Mouse (Mus musculus) heart, postnatal 0 days (tissue): Measurements from ENCODE around the gene 5830473C10Rik. TPM values are rescaled to one million over a fixed set of nuclear protein-coding genes. Genes with fewer than 3 reads are reported as not detected.

Experiments used
- ATAC-seq: fragments of 200-750 bp; cut with Nextera tagmentation; 2 replicates; pipeline ENCODE4 v1.8.0; 2017; ENCODE audit warnings: low read depth, moderate number of reproducible peaks, moderate library complexity; ENCODE audit not compliant: insufficient read depth
- DNase-seq: peaks from one replicate; pipeline ENCODE4 v3.0.0-alpha.2; 2016; ENCODE audit warnings: low spot score
- H3K27ac ChIP-seq: fragments of 300-500 bp; sonication (generic); 2 replicates; pipeline ENCODE4 v1.5.1; 2014; ENCODE audit warnings: low read depth, mild to moderate bottlenecking
- H3K27me3 ChIP-seq: fragments of 300-500 bp; sonication (generic); 2 replicates; pipeline ENCODE4 v1.6.1; 2014; ENCODE audit warnings: low read length, mixed read lengths; ENCODE audit not compliant: control insufficient read depth, insufficient read depth
- H3K36me3 ChIP-seq: fragments of 300-500 bp; sonication (generic); replicated peaks from 2 replicates; pipeline ENCODE4 v1.6.1; 2014; ENCODE audit warnings: low read length, mixed read lengths; ENCODE audit not compliant: control insufficient read depth, insufficient read depth
- H3K4me1 ChIP-seq: fragments of 300-500 bp; sonication (generic); 2 replicates; pipeline ENCODE4 v1.6.1; 2014; ENCODE audit warnings: antibody characterized with exemption; ENCODE audit not compliant: control insufficient read depth, insufficient read depth
- H3K4me2 ChIP-seq: fragments of 300-500 bp; sonication (generic); 2 replicates; pipeline ENCODE4 v1.6.1; 2014; ENCODE audit warnings: low read depth, mild to moderate bottlenecking, low read length, moderate library complexity
- H3K4me3 ChIP-seq: fragments of 300-500 bp; sonication (generic); 2 replicates; pipeline ENCODE4 v1.5.1; 2014; ENCODE audit warnings: low read depth, low read length
- H3K9ac ChIP-seq: fragments of 300-500 bp; sonication (generic); replicated peaks from 2 replicates; pipeline ENCODE4 v1.6.1; 2014; ENCODE audit warnings: low read depth, low read length, mixed read lengths
- H3K9me3 ChIP-seq: fragments of 300-500 bp; sonication (generic); replicated peaks from 2 replicates; pipeline ENCODE4 v1.6.1; 2016; ENCODE audit warnings: low read length; ENCODE audit not compliant: control insufficient read depth
- CTCF ChIP-seq: IDR thresholded peaks from 2 replicates; pipeline ENCODE4 v1.5.1; 2016; ENCODE audit warnings: antibody characterized with exemption, control low read depth, low read depth
- EP300 ChIP-seq: IDR thresholded peaks from 2 replicates; pipeline ENCODE4 v1.6.1; 2016; ENCODE audit warnings: antibody characterized with exemption, low read depth
- WGBS: fragments of 180-500 bp; shearing (Covaris S2); extraction: QIAGEN DNeasy Blood & Tissue Kit; methylation state at CpG from one replicate; pipeline ENCODE4 v1.1.7; 2014; 5-methylcytosine and 5-hydroxymethylcytosine counted together
- polyA plus RNA-seq: library from polyadenylated mRNA; unstranded; fragments of >200 nt; fragmentation: Nextera tagmentation; extraction: Ambion mirVana; gene quantifications from 2 replicates; pipeline ENCODE4 v1.2.1, GENCODE M21; 2015
- total RNA-seq: library from RNA; depleted of rRNA; stranded (reverse); fragments of >200 nt; gene quantifications from 2 replicates; pipeline ENCODE4 v1.2.3, GENCODE M21; 2014; ENCODE audit warnings: low replicate concordance; rRNA removed

Gene 5830473C10Rik
- total and polyA plus RNA-seq, 2 experiments from 2014 or later, result not detected

GRCm38 (mm10) chr5:90645579-90645978, 84.7 kb downstream of the 5830473C10Rik start:
- Histone ChIP-seq H3K4me1 (peaks cover 7% of the 10 kb centered on the region), H3K4me2 (no peak overlapping the region), H3K9ac (no peak overlapping the region), H3K36me3 (no peaks in the 10 kb centered on the region), H3K4me3 (no peak overlapping the region), H3K9me3 (no peaks in the 10 kb centered on the region), H3K27me3 (0 out of 2 replicates have a peak, but pooled peaks cover under 1% of the 10 kb centered on the region), H3K27ac (no peak overlapping the region)
- no peak for TF ChIP-seq CTCF
- TF ChIP-seq EP300, result no peak
- DNase-seq, result no peak
- no peak for ATAC-seq
- WGBS, result 68% methylated on average over 3 of the region's 3 CpGs

GRCm38 (mm10) chr5:90646398-90646797, 85.5 kb downstream of the 5830473C10Rik start:
- H3K4me2 ChIP-seq, result no peak overlapping the region
- H3K4me3 ChIP-seq, result no peak overlapping the region
- H3K36me3 ChIP-seq, result no peaks in the 10 kb centered on the region
- DNase-seq, result no peak
- TF ChIP-seq CTCF (no peak), EP300 (no peak)
- no peaks in the 10 kb centered on the region for H3K27me3 ChIP-seq
- 84% methylated on average over 5 of the region's 5 CpGs for WGBS
- H3K9me3 ChIP-seq, result no peaks in the 10 kb centered on the region
- ATAC-seq, result no peak
- no peaks in the 10 kb centered on the region for H3K4me1 ChIP-seq
- no peak overlapping the region for H3K9ac ChIP-seq
- no peak overlapping the region for H3K27ac ChIP-seq

Other genes starting within 250 kb of the 5830473C10Rik start
- 45.0 and 49.0 TPM in 2 replicates for gene Ankrd17, start 194.5 kb upstream of the 5830473C10Rik start, total RNA-seq
- 12.5 and 13.0 TPM in 2 replicates for gene Ankrd17, start 194.5 kb upstream of the 5830473C10Rik start, polyA plus RNA-seq
- gene Gm9958, start 193.9 kb upstream of the 5830473C10Rik start, total RNA-seq, result 0.34 TPM in 1 of 2 replicates, not detected in the other
- 3.2 and 3.4 TPM in 2 replicates for gene Gm9958, start 193.9 kb upstream of the 5830473C10Rik start, polyA plus RNA-seq
- gene Alb, start 100.2 kb upstream of the 5830473C10Rik start, total RNA-seq, result 31.3 and 32.2 TPM in 2 replicates
- 0.40 and 1.2 TPM in 2 replicates for gene Alb, start 100.2 kb upstream of the 5830473C10Rik start, polyA plus RNA-seq
- 6.1 and 6.4 TPM in 2 replicates for gene Afp, start 70.4 kb upstream of the 5830473C10Rik start, total RNA-seq
- gene Afp, start 70.4 kb upstream of the 5830473C10Rik start, polyA plus RNA-seq, result 0.25 and 0.51 TPM in 2 replicates
- gene Afm, start 42.2 kb upstream of the 5830473C10Rik start, total RNA-seq, result not detected in 2 replicates
- not detected in 2 replicates for gene Afm, start 42.2 kb upstream of the 5830473C10Rik start, polyA plus RNA-seq
- 0.35 and 0.65 TPM in 2 replicates for gene Rassf6, start 79.5 kb downstream of the 5830473C10Rik start, total RNA-seq
- gene Rassf6, start 79.5 kb downstream of the 5830473C10Rik start, polyA plus RNA-seq, result 0.41 and 0.43 TPM in 2 replicates
- not detected in 2 replicates for gene Cxcl5, start 198.3 kb downstream of the 5830473C10Rik start, total RNA-seq
- gene Cxcl5, start 198.3 kb downstream of the 5830473C10Rik start, polyA plus RNA-seq, result 0.10 and 0.14 TPM in 2 replicates
- 2.9 and 4.8 TPM in 2 replicates for gene Ppbp, start 207.4 kb downstream of the 5830473C10Rik start, total RNA-seq
- gene Ppbp, start 207.4 kb downstream of the 5830473C10Rik start, polyA plus RNA-seq, result 1.1 and 1.5 TPM in 2 replicates
- 45.1 and 102 TPM in 2 replicates for gene Pf4, start 211.3 kb downstream of the 5830473C10Rik start, total RNA-seq
- gene Pf4, start 211.3 kb downstream of the 5830473C10Rik start, polyA plus RNA-seq, result 66.0 and 73.4 TPM in 2 replicates
- gene Cxcl3, start 225.0 kb downstream of the 5830473C10Rik start, total RNA-seq, result not detected in 2 replicates
- gene Cxcl3, start 225.0 kb downstream of the 5830473C10Rik start, polyA plus RNA-seq, result not detected in 2 replicates
- gene Cxcl15, start 233.4 kb downstream of the 5830473C10Rik start, total RNA-seq, result 0.19 TPM in 1 of 2 replicates, not detected in the other
- 0.08 TPM in 1 of 2 replicates, not detected in the other for gene Cxcl15, start 233.4 kb downstream of the 5830473C10Rik start, polyA plus RNA-seq